Mouse (Mus musculus): Measurements from ENCODE around the gene Ndufb3.
"Not testable (repeated sequence)": the region's sequence is repeated elsewhere in the genome, so short reads cannot be mapped to it uniquely, and the experiment has no call there.

Ndufb3 gene

DNA sequence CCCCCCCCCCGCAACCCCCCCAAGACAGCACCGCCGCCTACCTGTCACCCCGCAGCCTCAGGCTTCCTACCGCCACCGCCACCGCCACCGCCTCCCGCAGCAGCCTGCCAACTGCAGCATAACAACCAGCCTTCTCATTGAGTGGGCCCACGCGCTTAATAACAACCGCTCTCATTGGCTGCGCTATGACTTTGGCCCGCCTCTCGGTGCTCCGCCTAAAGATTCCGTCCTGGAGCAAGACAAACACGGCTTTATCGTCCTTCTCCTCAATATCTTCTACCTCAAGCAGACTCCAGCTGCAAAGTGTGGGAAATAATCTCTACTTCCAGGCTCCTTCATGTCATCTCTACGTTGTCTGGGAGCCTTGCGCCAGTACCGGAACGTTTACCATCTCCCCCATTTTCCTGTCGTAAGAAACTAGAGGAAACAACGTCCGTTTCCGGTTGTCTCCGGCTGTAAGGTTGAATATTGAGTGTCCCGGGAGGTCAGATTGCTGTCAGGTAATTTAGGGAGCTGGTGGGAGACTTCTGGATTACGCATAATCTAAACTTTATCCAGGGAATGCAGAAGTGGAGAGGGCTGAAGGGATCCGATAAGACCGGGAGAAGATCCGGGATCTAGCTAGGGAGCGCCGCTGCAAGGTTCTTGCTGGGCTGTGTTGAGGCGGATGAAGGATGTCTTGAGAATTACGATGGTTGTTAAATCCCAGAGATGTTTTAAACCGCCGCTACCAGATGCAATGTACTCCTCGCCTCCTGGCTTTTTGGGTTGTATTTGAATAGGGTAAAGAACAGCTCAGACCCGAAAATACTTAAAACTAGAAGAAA is at the start of gene Ndufb3, which contains the start of gene Fam126b:
TSS of gene Ndufb3 (plus strand) at position 214 of the 827 bp plus-strand sequence.
TSS of gene Fam126b (minus strand) at position 153 of the 827 bp plus-strand sequence.
- DNase-seq (ENCODE audit: low read depth, low spot score): peak; percentile 95

DNA sequence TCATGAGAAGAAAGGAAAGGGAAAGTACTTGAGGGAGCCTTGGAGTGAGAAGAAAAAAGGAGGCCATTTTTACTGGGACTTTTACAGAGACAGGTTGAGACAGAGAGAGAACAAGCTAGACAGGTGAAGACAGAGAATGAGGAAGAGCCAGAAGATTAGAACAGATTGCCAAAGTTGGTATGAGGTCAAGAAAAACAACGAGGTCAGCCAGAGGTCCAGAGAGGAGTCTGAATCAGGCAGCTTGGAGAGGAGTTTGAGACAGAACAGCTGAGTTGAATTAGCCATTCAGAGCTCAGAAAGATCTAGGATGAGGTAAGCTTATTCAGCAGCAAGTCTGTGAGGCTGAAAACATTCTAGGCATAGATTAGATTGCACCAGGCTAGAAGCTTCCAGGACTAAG is 44.8 kb upstream of the Ndufb3 start:
- DNase-seq (ENCODE audit: low read depth, low spot score): no peak

DNA sequence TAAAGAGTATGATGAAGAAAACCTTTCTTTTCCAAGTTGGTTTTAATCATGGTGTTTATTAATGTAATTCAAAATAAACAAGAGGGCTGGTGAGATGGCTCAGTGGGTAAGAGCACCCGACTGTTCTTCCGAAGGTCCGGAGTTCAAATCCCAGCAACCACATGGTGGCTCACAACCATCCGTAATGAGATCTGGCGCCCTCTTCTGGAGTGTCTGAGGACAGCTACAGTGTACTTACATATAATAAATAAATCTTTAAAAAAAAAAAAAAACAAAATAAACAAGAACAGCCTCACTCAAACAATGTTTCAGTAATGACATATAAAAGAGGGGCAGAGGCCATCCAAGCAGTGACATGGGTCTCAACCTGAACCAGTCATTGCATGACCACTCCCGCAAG is 25.8 kb upstream of the Ndufb3 start:
- DNase-seq (ENCODE audit: low read depth, low spot score): not testable (repeated sequence)

DNA sequence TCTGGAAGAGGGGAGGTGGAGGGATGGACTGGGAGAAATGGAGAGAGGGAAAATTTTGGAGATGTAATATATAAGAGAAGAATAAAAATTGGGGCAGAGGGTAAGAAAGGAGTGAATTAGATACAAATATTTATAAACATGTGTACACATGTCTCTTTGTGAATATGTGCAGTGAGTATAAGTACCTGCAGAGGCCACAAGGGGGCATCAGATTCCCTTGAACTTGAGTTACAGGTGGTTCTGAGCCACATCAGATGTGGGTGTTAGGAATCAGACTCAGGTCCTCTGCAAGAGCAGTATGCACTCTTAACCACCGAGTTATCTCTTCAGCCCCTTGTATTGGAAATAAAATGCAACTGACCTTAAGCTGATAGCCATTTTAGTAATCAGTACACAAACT is 23.7 kb upstream of the Ndufb3 start:
- peak; percentile 85 for DNase-seq (ENCODE audit: low read depth, low spot score)

DNA sequence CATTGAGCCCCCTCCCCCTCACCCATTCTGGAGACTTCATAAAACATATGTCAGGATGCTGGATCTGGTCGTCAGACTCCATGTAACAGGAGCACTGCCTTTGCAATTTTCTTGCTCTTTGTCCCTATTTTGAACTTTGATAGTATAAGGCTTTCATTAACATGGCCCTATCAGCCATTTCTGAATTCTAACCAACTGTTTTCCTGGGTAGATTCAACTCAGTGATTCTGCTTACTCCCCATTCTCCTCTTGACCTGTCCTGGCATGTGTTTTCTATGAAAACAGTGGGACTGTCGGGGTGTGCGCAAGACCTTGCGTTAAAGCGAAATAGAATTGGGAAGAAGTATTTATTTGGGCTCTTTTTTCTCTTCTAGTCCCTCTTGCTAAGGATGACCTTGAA is 21.2 kb upstream of the Ndufb3 start:
- no peak for DNase-seq (ENCODE audit: low read depth, low spot score)

DNA sequence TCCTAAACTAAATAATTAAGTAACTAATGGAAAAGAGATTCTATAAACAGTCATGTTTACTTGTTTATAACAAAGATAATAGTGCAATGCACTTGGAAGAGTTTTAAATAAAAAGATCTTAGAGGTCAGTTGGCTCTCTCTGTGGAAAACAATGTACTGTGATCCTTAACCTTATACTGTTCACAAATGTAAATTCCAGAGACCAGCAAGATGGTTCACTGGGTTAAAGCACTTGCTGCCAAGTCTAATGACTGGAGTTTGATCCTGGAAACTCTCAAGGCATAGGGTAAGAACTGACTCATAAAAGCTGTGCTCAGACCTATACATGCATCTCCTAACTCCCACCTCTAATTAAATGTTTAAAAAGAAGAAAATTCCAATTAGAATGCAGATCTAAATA is 19.6 kb upstream of the Ndufb3 start:
- DNase-seq (ENCODE audit: low read depth, low spot score): no peak

DNA sequence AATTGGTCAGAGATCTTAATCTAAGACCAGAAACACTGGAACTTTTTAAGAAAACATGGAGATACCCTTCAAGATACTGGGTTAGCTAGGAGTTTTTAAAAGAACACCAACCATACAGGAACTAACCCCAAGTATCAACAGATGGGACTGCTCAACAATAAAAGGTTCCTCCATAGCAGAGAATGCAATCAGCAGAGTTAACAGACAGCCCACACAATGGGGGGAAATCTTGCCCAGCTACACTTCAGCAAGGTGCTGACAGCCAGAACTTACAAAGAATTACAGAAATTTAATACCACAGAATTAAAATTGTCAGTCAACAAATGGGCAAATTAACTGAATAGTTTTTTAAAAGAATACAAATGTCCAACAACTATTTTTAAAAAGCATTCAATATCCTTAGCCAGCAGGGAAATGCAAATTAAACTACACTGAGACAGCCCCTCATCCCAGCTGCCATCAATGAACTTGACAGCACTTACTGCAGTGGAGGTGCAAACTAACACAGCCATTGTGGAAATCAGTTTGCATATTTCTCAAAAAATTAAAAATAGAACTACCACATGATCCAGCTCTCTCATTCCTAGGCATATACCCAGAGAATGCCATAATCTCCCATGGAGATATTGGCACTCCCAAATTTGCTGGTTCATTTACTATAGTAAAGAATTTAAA is 17.6 kb upstream of the Ndufb3 start:
- no peak for DNase-seq (ENCODE audit: low read depth, low spot score)

DNA sequence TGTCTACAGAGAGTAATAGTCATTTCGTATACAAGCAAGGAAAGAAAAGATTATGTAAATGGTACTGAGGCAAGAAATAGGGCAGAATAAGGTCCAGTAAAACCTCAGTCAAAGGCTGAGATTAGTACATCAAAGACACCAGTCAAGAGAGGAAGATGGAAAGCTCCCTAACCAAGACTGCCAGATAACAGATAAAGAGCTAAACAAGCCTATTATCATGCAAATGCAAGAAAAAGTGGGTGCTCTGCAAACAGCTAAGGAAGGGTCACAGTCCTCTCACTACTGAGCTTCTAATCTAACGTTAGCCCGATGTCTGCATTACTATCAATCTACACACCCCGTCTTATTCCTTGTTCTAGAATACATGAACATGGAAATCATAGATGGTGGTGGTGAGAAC is 15.7 kb upstream of the Ndufb3 start:
- DNase-seq (ENCODE audit: low read depth, low spot score): peak; percentile 36

DNA sequence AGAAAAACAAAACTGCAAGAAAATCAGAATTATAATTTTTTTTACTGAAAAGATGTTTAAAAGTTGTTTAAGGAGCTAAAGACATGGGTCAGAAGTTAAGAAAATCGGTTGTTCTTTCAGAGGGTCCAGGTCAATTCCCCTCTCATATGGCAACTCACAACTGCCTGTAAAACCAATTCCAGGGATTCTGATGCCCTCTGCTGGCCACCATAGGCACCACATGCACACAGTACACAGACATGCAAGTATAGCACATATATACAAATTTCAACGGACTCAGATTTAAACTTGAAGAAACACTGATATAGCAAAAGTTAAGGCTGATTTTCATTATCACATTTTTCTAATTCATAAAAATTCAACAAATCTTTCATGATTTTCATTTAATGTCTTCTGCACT is 7.0 kb upstream of the Ndufb3 start:
- DNase-seq (ENCODE audit: low read depth, low spot score): peak; percentile 74

DNA sequence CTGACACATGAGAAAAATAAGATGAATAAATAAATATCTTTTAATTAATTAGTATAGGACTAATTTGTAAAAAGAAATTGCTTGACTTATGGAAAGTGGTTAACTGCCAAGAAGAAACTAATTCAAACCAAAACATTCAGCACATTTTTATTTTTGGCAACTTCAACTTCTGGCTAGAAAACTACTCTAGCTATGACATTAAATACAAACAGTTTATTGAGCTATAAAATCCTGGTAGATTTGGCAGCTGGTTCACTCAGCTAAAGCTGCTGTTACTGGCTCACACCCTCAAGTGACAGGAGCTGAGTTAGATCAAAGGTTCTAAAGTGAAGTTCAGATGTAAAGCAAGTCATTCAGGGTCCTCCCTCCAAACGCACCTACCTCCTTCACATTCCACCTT is 3.6 kb upstream of the Ndufb3 start:
- no peak for DNase-seq (ENCODE audit: low read depth, low spot score)

DNA sequence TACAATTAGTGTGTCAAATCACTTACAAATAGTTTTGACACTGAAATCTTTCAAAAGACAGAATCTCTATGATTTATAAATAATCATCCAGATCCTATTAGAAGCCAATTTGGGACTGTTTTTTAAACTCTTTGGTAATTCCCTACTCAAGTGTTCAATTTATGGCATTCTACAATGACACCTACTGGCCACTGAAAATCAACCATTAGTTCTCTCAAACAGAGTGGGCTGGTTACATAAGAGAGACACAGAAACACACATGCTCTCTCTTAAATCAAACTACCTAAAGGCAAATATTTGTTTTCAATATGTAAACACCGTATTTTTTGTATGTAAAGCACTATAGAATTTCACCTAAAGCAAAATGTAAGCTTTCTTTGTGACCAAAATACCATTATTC is 1.9 kb upstream of the Ndufb3 start:
- DNase-seq (ENCODE audit: low read depth, low spot score): no peak

DNA sequence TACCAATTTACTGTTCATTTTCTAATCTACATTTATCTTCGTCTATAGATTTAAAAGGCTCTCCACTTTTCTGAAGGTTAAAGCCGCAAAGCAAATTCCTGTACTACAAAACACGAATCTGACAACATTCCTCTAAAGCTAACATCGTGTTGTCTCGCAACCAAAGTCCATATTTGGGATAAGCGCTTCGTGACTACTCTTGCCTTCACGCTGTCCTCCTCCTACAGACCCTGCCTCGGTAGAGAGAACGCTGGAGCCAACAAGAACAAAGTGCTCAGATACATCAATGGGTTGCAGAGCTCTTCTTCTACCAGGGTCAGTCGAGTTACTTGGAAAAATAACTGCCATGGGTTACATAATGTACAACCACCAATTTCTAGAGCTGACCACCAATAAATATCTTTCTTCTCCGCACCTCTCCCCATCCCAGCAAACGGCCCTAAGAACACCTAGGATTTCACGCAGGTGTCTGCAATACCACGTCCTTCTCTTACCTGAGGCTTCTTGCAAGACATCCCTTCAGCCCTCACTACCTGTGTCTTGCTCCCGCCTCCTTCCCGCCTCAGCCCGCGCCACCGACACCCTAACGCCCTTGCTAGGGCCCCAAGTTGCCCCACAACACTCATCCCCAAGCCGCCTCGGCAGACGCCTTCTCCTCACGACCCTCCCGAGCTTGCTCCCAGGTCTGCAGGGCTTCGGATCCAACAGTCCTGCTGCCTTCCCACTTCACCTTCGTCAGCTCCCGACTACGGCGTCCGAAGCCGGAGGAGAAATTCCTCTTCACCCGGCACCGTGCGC is 612 bp upstream of the Ndufb3 start:
- peak; percentile 21 for DNase-seq (ENCODE audit: low read depth, low spot score)

DNA sequence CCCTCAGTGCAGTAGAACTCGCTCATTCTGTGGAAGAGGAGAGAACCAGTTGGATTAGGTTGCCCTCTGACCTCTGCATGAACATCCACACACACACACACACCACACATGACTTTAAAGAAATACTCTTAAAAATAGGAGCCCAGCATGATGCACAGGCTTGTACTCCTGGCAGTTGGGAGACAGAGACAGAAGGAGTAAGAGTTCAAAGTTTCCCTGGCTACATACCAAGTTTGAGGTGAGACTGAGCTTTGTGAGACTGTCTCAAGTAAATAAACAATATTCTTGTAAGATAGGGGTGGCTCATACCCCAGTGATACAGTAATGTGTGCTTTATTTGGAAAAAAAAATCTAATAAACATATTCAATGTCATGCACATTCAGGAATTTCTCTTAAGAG is 1.3 kb downstream of the Ndufb3 start:
- DNase-seq (ENCODE audit: low read depth, low spot score): no peak

DNA sequence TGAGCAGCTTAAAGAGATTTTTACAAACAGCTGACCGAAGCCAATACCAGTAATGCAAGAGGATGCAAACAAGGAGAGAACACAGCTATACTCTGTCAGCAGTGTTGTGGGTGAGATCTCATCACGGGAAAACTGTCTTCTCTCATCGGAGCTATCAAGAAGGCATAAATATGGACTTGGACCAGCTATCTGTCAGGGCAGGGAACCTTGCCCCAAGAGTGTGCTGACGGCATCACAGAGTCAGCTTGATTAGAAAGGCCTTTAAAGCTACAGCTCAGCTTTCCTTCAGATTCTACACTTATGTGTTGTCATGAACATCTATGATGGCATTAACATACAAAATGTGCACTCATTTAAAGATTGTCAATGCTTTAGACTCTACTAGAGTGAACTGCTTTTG is 16.5 kb downstream of the Ndufb3 start:
- no peak for DNase-seq (ENCODE audit: low read depth, low spot score)

DNA sequence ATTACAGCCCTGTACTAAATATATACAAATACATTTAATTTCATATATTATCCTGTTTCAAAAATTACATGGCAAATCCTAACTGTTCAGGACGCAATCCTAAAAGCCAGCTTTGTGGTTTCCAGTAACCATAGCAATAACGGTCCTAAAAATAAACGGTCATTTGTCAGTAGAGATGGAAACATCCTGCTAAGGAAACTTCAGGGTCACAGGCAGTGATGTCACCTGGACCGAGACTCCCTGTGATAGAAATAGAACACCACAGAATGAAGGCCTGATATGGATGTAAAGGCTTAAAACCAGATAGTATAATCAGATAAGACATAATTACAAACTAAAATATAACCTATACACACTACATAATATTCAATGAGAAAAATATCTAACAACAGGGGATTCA is 17.6 kb downstream of the Ndufb3 start:
- DNase-seq (ENCODE audit: low read depth, low spot score): no peak

DNA sequence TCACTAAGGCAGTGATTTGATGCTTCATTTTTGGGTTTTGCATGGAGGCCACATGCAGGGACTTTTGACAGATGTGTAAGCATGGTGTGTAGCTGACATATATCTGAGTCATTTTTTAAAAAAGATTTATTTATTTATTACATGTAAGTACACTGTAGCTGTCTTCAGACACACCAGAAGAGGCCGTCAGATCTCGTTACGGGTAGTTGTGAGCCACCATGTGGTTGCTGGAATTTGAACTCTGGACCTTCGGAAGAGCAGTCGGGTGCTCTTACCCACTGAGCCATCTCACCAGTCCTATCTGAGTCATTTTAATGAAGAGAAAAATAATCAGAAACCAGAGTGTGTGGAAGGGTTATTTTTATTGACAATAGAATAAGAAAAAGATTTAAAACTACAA is 23.4 kb downstream of the Ndufb3 start:
- not testable (repeated sequence) for DNase-seq (ENCODE audit: low read depth, low spot score)

DNA sequence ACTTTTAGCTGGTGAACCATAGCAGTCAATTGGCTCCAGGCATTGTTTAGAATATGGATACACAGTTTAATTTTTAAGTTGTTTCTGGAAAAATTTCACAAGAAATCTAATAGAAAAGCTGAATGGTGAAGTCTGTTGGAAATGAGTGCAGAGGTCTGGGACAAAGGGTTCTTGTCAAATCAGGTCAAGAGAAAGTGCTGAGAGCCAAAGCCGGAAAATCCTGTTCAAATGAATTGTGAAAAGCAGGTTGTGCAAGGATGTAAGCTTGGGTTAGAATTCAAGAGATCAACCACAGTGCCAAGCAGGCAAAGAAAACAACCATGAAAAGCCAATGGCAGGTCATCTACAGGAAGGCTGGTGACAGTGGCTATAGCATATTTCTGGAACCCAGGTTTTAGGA is 24.0 kb downstream of the Ndufb3 start:
- DNase-seq (ENCODE audit: low read depth, low spot score): no peak

DNA sequence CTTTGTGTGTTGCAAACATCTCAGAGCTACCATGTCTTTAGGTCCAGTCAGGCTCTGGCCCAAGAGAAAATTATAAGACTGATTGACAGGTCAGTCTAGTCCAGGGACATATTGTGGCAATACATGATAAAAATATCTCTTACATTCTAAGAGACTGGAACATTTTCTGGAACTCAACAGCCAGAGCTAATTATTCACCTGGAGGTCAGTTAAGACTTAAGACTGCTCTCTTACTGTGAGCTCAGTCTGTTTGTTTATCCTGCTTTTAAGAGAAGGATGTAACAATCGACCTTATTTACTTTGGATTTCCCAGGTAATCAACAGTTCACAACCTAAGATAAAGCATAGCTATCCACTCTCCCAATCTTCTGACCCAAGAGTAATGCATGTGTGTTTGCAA is 24.4 kb downstream of the Ndufb3 start:
- DNase-seq (ENCODE audit: low read depth, low spot score): no peak

DNA sequence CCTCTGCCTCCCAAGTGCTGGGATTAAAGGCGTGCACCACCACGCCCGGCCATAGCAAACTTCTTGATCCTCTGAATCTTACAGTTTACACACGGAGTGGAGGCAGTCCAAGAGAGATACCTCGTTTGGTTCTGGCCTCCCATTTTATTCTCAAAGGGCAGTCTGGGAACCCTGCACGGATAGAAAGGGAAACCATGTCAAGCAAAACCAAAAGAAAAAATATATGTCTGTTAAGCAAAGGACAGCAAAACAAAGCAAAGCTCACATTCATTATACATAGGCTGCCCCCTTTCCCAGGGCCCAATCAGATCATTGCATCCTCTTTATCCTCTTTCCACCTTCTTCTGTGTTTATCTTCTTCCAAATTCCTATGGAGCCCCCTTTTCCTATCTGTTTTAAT is 27.6 kb downstream of the Ndufb3 start:
- DNase-seq (ENCODE audit: low read depth, low spot score): peak; percentile 65

DNA sequence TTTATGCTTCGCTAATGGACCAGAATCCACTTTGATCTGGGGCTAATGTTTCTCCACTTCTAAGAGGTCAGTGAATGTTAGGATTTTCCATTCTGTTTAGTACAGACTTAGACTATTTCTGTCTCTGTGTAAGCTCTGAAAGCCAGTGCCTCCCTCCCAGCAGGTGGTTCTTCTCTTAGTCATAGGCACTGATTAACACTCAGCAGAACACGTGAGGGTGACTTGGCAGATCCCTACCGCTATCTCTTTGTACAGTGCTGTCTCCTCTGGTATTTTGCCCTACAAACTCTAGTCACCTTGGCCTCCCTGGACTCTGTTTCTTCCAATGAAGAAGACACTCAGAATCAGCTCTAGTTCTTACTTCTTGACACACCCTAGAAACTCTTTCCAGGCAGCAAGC is 28.2 kb downstream of the Ndufb3 start:
- no peak for DNase-seq (ENCODE audit: low read depth, low spot score)

DNA sequence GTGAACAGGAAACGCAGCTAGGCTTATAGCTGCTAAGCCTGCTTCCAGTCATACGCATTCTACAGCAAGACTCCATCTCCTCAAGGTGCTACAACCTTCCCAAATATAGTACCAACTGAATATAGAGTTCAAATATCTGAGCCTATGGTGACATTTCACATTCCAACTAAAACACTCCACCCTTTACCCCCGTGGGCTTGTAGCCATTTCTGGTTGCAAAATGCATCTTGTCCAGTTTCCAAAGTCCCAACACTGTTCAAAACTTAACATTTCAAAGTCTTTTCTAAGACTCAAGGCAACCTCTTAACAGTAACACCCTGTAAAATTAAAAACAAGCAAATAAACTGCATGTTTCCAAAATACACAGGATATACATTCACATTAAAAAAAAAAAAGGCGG is 29.0 kb downstream of the Ndufb3 start:
- no peak for DNase-seq (ENCODE audit: low read depth, low spot score)

DNA sequence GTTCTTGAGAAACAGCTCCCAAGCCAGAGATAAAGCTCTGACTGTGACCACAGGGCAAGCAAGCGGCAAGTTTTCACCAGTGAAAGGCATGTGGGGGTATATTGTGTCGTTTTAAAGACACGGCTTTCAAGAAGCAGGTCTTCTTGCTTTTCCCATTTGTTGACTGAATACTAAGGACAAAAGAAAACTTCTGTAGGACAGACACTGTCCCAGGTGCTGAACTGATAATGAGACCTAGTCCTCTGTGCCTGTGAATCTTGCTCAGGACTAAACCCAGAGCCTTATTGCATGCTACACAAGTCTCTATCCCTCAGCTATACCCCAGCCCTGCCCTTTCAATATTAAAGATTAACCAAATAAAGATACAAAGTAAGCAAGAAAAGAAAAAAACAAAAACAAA is 30.0 kb downstream of the Ndufb3 start:
- DNase-seq (ENCODE audit: low read depth, low spot score): peak; percentile 20

All from ES-CJ7 (cell line).